Mouse (Mus musculus) gastrocnemius, adult 2 months (tissue): Measurements from ENCODE around the gene Cdc42ep4. TPM values are rescaled to one million over a fixed set of nuclear protein-coding genes. Genes with fewer than 3 reads are reported as not detected.

ENCODE experiments used
- DNase-seq: peaks from one replicate; pipeline ENCODE4 v3.0.0; 2022
- H3K27ac ChIP-seq: fragments of 200-600 bp; 2 replicates; pipeline ENCODE4 v1.8.1; 2022; ENCODE audit warnings: mild to moderate bottlenecking
- H3K4me3 ChIP-seq: fragments of 200-600 bp; 2 replicates; pipeline ENCODE4 v1.8.1; 2022; ENCODE audit warnings: mild to moderate bottlenecking, moderate library complexity
- CTCF ChIP-seq: fragments of 200-600 bp; IDR thresholded peaks from 2 replicates; pipeline ENCODE4 v1.8.1; 2022; ENCODE audit warnings: antibody characterized with exemption, mild to moderate bottlenecking, moderate library complexity
- intact Hi-C: fragments of 180-260 bp; cut with DNase I; formaldehyde crosslinking; loops from one replicate; pipeline ENCODE4 v1.15.1; 2025
- total RNA-seq, 2 experiments: library from RNA; stranded (reverse); gene quantifications; 2 replicates each; pipeline ENCODE4 v1.2.3; 2021

Gene Cdc42ep4
- total RNA-seq, 2 experiments from 2014 or later = 5.2 to 9.1 TPM

DNA sequence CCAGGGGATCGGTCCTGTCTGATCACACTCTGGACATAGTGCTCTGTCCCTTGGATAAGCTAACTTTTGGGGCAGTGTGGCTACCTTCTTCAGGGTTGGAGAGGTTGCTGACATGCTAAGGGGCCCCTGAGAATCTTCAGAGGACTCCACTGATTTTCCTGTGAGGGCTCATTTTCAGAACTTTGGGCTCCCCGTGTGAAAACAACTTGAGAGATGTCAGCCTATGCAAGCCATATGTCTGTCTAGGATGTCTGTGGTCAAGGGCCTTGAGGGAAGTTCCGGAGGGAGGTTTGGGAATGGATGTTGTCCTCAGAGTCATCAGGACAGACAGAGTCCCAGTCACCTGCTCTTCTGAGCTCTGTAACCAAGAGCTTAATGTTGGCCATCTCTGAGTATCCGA is 34.7 kb upstream of the Cdc42ep4 start:
- intact Hi-C loops = no loop called here

DNA sequence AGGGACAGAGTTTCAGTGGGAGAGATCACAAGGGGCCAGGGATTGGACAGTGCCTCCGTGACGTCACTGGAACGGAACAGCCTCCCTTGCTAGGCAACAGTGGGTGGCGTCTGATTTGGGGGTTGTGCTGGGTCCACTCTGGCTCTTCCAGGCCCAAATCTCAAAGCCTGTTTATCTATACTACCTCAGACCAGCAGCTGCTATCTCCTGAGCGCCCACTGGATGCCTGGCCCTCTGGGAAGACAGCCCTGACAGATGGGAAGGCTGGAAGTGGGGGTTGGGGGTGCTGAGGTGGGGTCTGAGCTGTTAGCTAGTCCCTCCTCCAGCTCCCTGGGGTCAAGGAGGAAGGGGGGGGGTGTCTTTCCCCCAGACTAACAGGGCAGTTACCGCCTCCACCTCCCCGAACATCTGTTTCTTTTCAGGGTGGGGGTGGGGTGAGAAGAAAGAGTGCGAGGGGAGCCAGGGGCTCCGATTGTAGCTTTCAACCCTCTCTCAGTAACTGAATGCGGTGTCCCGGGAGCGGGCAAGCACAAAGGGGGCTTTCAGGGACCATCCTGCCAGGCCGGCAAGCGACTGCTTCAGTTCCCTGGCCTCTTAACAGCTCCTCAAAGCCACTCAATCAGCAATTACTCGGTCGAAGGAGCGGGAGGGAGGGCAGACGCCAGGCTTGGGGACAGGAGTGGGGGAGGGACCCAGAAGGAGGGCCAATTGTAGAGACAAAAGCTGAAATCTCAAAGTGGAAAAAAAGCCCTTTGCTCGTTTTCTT is 33.9 kb upstream of the Cdc42ep4 start:
- Histone ChIP-seq H3K4me3 (peak overlapping the region; percentile 56), H3K27ac (peak overlapping the region; percentile 84)
- no peak for TF ChIP-seq CTCF
- intact Hi-C loops = no loop called here
- peak; percentile 68 for DNase-seq

More for the DNA sequence above, 34.7 kb upstream of the Cdc42ep4 start:
- DNase-seq = no peak
- no peak for TF ChIP-seq CTCF
- H3K27ac ChIP-seq = peak overlapping the region; percentile 84
- no peak overlapping the region for H3K4me3 ChIP-seq

DNA sequence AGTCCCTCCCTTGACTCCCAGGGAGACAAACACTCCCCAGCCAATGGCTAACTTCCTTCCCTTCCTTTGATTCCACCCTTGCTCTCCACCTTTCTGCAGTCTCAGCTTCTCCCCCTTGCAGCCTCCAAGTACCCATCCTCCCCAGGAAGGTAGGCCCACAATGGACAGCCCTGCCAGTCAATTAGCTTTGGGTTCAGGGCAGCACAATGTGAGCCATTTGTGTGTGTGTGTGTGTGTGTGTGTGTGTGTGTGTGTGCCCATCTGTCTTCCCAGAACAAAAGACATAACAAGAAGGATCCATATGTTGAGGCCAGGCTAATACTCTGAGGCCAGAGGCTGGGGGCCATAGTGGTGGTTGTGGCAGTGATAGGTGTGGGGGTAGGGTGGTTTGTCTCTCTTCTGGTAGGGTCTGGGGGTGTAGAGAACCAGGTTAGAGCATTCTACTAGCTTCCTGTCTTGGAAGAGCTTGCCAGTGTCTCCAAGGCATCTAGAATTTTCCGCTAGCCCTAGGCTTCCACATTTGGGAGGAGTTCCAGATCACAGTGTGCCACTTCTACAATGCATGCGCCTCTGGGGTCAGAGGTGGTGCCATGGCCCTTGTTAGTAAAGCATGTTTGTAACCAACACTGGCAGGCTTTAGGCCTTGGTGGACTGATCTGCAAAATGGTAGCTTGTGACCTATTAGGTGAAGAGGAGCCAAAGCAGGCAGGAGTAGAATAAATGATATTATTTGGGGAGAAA is 33.1 kb upstream of the Cdc42ep4 start:
- intact Hi-C loops = no loop called here
- Histone ChIP-seq H3K4me3 (no peak overlapping the region), H3K27ac (peak overlapping the region; percentile 84)
- DNase-seq = no peak
- TF ChIP-seq CTCF = no peak

DNA sequence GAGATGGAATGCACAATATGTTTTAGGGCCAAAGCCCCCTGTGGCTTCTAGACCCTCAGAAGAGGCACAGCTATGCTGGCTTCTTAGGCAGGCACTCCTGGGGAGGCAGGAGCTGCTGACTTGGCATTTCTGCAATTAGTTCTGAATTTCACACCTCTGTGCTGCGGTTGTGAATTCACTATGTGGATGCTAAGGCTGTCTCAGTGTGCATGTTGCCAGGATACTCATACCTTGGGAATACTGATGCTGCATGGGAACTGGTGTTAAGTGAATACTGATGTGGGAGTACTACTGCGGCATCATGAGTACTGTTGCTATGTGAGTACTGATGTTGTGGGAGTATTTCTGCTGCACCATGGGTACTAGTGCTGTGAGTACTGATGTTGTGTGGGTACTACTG is 30.8 kb upstream of the Cdc42ep4 start:
- no peak overlapping the region for H3K27ac ChIP-seq
- intact Hi-C loops = no loop called here
- no peak for TF ChIP-seq CTCF
- DNase-seq = no peak
- H3K4me3 ChIP-seq = no peak overlapping the region

DNA sequence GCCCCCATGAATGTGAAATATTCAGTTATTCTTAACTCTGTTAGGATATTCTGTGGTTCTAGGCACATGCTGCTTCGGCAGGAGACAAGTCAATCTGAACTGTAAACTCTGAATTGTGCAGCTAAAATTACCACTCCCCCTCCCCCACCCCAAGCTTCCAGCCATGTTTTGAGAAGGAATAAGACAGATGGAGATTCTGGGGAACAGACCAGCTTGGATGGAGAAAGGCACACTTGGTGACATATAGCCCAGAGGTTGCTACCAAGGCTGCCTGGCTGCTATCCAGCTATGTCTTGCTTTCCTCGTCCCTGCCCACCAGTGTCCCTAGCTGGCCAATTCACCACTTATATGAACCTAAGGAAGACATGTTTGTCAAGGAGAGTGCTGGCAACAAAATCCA is 30.3 kb upstream of the Cdc42ep4 start:
- no peak for DNase-seq
- H3K27ac ChIP-seq = no peak overlapping the region
- no peak for TF ChIP-seq CTCF
- intact Hi-C loops = no loop called here
- H3K4me3 ChIP-seq = no peak overlapping the region

DNA sequence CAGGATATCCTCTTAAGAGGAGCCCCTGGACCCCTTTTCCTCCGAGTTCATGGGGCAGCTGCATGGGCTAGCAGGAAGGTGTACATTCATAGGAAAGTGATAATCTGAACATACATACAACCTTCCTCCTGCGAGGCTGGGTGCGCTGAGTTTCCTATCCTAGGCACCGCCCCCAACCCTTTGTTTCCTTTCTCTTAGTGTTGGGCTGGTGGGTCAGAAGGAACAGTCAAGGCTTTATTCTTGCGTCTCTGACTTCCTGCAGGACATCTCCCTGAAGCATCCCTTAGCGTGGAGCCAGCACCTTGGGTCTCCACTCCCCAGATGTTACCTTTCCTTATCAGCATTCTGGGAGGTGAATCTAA is 28.0 kb upstream of the Cdc42ep4 start:
- no peak for TF ChIP-seq CTCF
- peak overlapping the region; percentile 34 for H3K4me3 ChIP-seq
- no peak for DNase-seq
- H3K27ac ChIP-seq = peak overlapping the region; percentile 78
- intact Hi-C loops = no loop called here

DNA sequence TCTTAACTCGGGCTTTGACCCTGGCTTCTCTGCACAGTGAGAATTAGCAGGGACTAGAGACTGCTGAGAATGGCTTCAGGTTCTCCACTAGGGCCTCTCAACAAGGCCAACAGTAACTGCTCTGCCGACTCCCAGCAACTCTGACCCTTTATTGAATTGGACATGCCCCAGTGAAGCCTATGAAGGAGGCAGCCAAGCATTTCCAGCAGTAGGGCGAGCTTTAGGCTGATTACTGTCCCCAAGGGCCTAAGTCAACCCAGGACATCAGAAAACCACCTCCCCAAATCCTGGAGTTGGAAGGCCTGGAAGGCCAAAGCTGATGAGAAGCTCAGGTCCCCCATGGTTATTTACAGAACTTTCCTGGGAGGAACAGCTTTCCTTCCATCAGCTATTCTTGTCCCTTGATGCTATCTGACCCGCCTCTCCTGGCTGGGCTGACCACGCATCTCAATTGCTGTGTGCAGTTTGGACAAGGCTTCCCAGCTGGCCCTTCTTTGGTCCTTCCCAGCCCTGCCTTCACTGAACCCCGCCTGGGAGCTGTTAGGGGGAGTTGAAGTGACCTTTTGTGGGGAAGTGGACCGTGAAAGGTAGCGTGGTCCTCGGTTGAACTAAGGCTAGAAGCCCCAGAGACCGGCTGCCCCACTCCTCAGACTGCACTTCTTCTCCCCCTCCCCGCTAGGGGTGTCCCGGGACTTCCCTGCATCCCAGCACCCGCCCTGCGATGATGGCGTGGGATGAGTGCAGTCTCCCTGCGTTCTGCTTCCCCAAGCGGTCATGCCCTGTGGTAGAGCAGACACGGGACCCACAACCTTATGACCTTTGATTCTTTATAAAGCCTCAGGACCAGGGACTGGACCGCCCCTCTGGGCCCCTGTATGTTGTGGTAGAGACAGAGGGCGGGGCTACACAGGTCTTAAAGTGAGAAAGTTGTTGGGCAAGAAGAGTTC is 27.3 kb upstream of the Cdc42ep4 start:
- peak; percentile 56 for TF ChIP-seq CTCF
- H3K27ac ChIP-seq = peak overlapping the region; percentile 78
- H3K4me3 ChIP-seq = peak overlapping the region; percentile 34
- intact Hi-C loops = no loop called here
- DNase-seq = peak; percentile 80

DNA sequence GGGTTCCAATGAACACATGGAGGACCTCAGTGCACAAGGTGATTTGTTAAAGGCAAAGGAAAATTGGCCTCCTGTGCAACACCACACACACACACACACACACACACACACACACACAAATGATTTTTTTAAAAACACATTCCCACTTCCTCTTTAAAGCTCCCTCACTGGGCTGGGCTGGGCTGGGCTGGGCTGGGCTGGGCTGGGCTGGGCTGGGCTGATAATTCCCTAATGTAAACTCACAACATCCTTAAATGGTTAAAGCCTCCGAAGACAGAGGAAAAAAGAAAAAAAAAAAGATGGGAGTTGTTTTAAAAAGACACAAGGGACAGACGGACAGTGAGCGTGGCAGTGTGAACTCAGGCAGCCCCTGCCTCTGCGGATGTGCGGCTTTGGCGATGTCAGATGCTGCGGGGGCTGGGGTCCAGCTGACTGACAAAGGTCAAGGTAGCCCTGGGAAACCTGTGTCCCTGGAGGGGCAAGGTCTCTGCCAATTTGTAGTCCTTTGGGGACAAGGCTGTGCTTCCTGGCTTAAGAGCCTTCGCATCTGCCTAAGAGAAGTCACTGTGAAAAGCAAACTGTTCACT is 26.3 kb upstream of the Cdc42ep4 start:
- peak; percentile 33 for DNase-seq
- intact Hi-C loops = no loop called here
- no peak overlapping the region for H3K4me3 ChIP-seq
- H3K27ac ChIP-seq = peak overlapping the region; percentile 78
- no peak for TF ChIP-seq CTCF

DNA sequence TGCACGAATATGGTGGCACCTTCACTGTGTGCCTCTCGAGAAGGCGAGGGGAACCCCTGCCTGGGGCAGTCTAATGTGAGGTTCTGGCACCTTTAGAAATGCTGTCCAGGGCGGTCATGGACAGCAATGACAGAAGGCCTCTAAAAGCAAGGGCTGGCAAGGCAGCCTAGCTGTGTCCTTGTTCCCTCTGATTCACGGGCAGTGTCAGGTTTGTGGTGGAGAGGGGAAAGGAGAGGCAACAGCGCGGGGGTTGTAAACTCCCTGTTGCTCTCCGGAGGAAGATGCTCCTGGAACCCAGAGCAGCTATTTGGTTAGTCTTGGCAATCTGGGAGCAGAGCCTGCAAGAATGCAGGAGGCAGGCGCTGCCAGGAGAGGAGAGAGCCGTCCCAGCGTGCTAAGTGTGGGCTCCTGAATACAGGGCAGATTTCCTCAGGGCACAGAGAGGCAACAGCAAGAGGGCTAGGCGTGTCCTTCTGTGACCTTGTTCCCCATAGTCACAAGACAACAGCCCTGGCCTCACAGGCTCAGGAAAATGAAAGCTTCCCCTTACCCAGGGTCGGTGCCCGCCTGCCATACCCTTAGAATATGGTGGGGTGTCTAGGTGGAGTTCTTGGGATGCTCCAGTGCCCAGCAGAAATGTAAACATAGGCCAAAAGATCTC is 25.3 kb upstream of the Cdc42ep4 start:
- Histone ChIP-seq H3K27ac (peak overlapping the region; percentile 63), H3K4me3 (no peak overlapping the region)
- TF ChIP-seq CTCF = no peak
- DNase-seq = no peak
- intact Hi-C loops = no loop called here

DNA sequence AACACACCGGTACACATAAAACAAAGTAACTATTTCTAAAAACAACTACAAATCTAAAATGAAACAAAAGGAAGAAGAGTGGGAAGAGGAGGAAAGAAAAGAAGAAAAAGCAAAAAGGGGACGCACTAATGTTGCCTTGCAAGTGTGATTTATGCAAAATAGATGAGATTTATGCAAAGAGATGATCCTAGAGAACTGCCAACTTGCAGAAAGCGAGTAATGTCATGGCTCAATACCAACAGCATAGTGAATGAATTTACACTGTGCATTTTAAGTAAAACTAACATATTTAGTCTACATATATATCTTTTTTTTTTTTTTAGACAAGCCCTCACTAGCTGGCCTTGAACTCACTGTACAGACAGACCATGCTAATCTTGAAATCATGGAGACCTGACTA is 23.1 kb upstream of the Cdc42ep4 start:
- intact Hi-C loops = no loop called here
- no peak overlapping the region for H3K4me3 ChIP-seq
- DNase-seq = no peak
- no peak overlapping the region for H3K27ac ChIP-seq
- no peak for TF ChIP-seq CTCF

DNA sequence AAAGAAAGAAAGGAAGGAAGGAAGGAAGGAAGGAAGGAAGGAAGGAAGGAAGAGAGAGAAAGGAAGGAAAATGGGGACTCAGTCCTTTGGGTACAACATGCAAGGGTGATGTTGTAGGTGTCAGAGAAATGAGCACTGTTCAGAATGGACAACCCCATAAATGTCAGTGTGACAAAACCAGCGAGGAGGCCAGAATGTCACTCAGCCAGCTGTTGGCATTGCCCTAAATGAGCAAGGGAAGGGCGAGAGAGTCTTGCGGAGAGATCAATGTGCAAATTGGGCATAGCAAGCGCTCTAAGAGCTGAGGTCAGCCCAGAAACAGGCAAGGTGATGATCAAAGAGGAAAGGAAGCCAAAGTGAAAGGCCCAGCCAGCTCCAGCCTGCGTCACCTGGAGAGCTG is 21.5 kb upstream of the Cdc42ep4 start:
- H3K27ac ChIP-seq = no peak overlapping the region
- intact Hi-C loops = no loop called here
- TF ChIP-seq CTCF = no peak
- no peak for DNase-seq
- H3K4me3 ChIP-seq = no peak overlapping the region

DNA sequence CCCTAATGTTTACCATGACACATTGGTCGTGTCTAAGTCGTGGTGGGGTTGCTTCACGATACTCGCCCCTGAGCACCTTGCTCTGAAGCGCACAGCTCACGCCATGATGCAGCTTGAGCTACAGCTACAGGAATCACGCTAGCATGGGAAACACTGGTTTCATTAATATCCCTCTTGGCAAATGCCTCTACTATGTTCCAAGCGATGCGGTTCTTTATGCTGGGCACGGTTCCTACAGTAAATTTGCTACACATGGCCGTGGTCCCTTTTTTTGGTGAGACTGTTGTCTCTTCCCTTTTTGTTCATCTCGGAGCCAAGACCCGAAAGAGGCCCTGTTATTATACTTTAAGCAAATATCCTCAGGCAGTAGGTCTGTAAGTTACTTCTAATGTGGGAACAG is 19.5 kb upstream of the Cdc42ep4 start:
- DNase-seq = no peak
- H3K27ac ChIP-seq = no peak overlapping the region
- intact Hi-C loops = no loop called here
- TF ChIP-seq CTCF = no peak
- no peak overlapping the region for H3K4me3 ChIP-seq
